Comparison of ENCODE assay signal across 9 mouse cellular contexts in genomic region chr14:118157146-118157545, GRCm38 (mm10). TPM values are rescaled to one million over a fixed set of nuclear protein-coding genes. Genes with fewer than 3 reads are reported as not detected.
DNase-seq lines count a peak whose midpoint lies in the region; ATAC-seq and TF ChIP-seq lines count a peak whose summit lies in the region.
"Had no signal": no experiment of that assay in that cellular context is flagged by ENCODE, and none has a peak within 500 bp of the region (broad histone marks: within the 10 kb centered on the region; RNA-seq: fewer than 3 reads in every experiment).

No protein-coding gene starts in this region.

- no peaks in the 10 kb centered on the region for H3K9me3 ChIP-seq in kidney, embryonic 15.5 days (replicated peaks)
- H3K9me3 ChIP-seq: liver, embryonic 15.5 days had no signal

- H3K27me3 ChIP-seq in kidney, embryonic 15.5 days = no peaks in the 10 kb centered on the region
- H3K27me3 ChIP-seq: liver, embryonic 15.5 days had no signal

- no peak overlapping the region for H3K9ac ChIP-seq in kidney, embryonic 15.5 days
- H3K9ac ChIP-seq: liver, embryonic 15.5 days had no signal

- 32% methylated on average over 5 of the region's 5 CpGs for WGBS in kidney, embryonic 15.5 days

- no peak for ATAC-seq in kidney, embryonic 15.5 days (replicated peaks; ENCODE audit: low FRiP score)

- no peak overlapping the region for H3K4me2 ChIP-seq in kidney, embryonic 15.5 days
- H3K4me2 ChIP-seq: liver, embryonic 15.5 days had no signal

- no peak overlapping the region for H3K4me3 ChIP-seq in kidney, embryonic 15.5 days (replicated peaks)
- H3K4me3 ChIP-seq in embryonic fibroblast, embryonic 13.5 days (ENCODE audit: insufficient read depth, low read length) = no peak overlapping the region
- H3K4me3 ChIP-seq: liver, embryonic 15.5 days had no signal

- peak; percentile 55 for DNase-seq in kidney, adult 18-20 months
- DNase-seq in CD8-positive naive resting alpha-beta T cell, adult 2 months (ENCODE audit: low read depth in 2 of 2, low spot score in 2 of 2) = peak; percentile 67 to 69
- DNase-seq in adrenal gland, adult 2 months = peak; percentile 30
- DNase-seq in layer of hippocampus, postnatal 25 days (ENCODE audit: extremely low spot score in 1 of 2, low spot score in 1 of 2) = peak; percentile 61 to 79
- peak; percentile 81 for DNase-seq in naive thymus-derived CD4-positive, alpha-beta T cell, adult 2 months (ENCODE audit: low read depth)
- DNase-seq in thymus, postnatal 36 days = peak; percentile 57 to 66

- H3K36me3 ChIP-seq in kidney, embryonic 15.5 days = peaks cover 85% of the 10 kb centered on the region

- no peaks in the 10 kb centered on the region for H3K4me1 ChIP-seq in kidney, embryonic 15.5 days
- H3K4me1 ChIP-seq in embryonic fibroblast, embryonic 13.5 days (ENCODE audit: control insufficient read depth, insufficient read depth, low read length) = no peaks in the 10 kb centered on the region
- H3K4me1 ChIP-seq: liver, embryonic 15.5 days had no signal

- no peak for TF ChIP-seq POLR2A in embryonic fibroblast, embryonic 13.5 days (IDR thresholded peaks at IDR 0.05; ENCODE audit: low read depth, low read length)

- H3K27ac ChIP-seq in kidney, embryonic 15.5 days = no peak overlapping the region
- H3K27ac ChIP-seq in embryonic fibroblast, embryonic 13.5 days (ENCODE audit: insufficient read depth, low read length) = no peak overlapping the region
- H3K27ac ChIP-seq: liver, embryonic 15.5 days had no signal

- peak; percentile 92 for TF ChIP-seq CTCF in embryonic fibroblast, embryonic 13.5 days (IDR thresholded peaks at IDR 0.05; ENCODE audit: borderline replicate concordance, insufficient read depth, low read length)

RNA-seq across cellular contexts. Expression of gene Gpr180, which starts 20.2 kb away (rescaled TPM):
- 54.6 and 58.6 TPM in 2 replicates for polyA plus RNA-seq in kidney, embryonic 15.5 days (2015; fragmentation: Nextera tagmentation; extraction: Ambion mirVana)
- 10 to 100 TPM; 27.0 to 31.8 TPM for total RNA-seq in adrenal gland, adult 2 months (2021)
- 34.8 and 36.4 TPM in 2 replicates for polyA plus RNA-seq in adrenal gland, adult 2 months (2012; rRNA removed)
- polyA plus RNA-seq in embryonic fibroblast, embryonic 13.5 days (2011; ENCODE audit: insufficient read length, low read depth, missing spikeins) = 36.4 and 38.2 TPM in 2 replicates
- 10 to 100 TPM; 25.5 to 26.0 TPM for total RNA-seq in layer of hippocampus, postnatal 25 days (2021)

RNA-seq across cellular contexts. Expression of gene Tgds, which starts 24.6 kb away (rescaled TPM):
- polyA plus RNA-seq in kidney, embryonic 15.5 days (2015; fragmentation: Nextera tagmentation; extraction: Ambion mirVana) = 36.7 and 38.1 TPM in 2 replicates
- total RNA-seq in adrenal gland, adult 2 months (2021) = 10 to 100 TPM; 15.0 to 16.4 TPM
- polyA plus RNA-seq in adrenal gland, adult 2 months (2012; rRNA removed) = 3.4 and 3.7 TPM in 2 replicates
- 38.8 TPM in 2 replicates for polyA plus RNA-seq in embryonic fibroblast, embryonic 13.5 days (2011; ENCODE audit: insufficient read length, low read depth, missing spikeins)
- 1 to 10 TPM; 8.3 to 8.4 TPM for total RNA-seq in layer of hippocampus, postnatal 25 days (2021)

Comparison
In these comparisons a context has a peak if more than half of its experiments do, and no peak if none do; other contexts are left out.
1. DNase-seq: peak in every context shown above with its lines; median percentile 81 in naive thymus-derived CD4-positive, alpha-beta T cell, adult 2 months; 70 in layer of hippocampus, postnatal 25 days; 68 in CD8-positive naive resting alpha-beta T cell, adult 2 months; 62 in thymus, postnatal 36 days; 55 in kidney, adult 18-20 months; 30 in adrenal gland, adult 2 months.